Mouse (Mus musculus): ENCODE data around the gene Enpp1. TPM values are rescaled to one million over a fixed set of nuclear protein-coding genes. Genes with fewer than 3 reads are reported as not detected.
"Not testable (repeated sequence)": the region's sequence is repeated elsewhere in the genome, so short reads cannot be mapped to it uniquely, and the experiment has no call there.

The Enpp1 gene
- total RNA-seq, 2 experiments from 2014 or later, result 1.9 to 2.5 TPM

DNA sequence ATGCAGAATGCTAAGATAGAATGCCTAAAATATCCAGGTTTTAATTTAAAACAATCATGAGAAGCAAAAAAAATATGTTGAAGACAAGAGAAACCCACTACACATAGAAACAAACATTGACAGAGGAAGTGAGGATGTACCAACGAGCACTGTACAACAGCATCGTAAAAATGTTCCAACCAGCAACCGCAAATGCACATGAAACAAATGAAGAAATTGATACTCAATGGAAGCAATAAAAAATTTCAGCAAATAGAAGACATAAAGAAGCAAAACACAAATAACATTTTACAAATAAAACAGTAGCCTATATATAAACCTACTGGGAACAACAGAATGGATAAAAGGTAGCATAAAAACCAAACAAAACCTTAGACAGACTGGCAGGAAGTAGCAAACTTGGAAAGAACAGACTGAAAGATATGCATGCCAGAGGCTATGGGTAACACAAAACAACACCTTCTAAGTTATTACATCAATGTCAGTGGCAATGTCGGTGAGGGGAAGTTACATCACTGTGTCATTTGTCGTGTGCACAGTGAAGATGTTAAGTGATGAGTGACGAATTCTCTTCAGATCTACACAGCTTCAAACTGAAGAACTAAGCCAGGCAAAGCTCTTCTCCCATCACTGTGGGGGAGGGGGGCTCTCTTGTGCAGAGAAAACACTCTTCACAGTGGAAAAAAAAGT, 71.6 kb downstream of the Enpp1 start:
- peak; percentile 34; the same call in 1 of the 2 replicates for ATAC-seq (replicated peaks; ENCODE audit: poor library complexity, severe bottlenecking)

DNA sequence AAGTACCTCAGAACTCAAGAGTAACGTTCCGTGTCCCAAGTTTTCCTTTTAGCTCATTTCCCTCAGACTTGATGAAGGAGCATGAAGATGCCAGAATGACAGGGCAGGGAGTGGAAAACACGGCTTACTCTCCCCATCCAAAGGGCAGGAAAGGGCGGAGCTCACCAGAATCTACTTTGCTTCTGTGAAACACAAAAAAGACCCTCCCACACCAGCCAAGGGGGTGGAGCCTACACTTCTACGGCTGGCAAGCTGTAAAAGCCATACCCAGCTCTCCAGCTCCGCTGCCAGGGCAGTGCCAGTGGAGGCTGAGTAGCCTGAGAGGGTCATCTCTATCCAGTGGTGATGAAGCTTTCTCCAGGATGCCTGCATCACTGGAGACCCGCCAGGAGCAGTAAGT, 72.4 kb downstream of the Enpp1 start:
- ATAC-seq (replicated peaks; ENCODE audit: poor library complexity, severe bottlenecking), result no peak

DNA sequence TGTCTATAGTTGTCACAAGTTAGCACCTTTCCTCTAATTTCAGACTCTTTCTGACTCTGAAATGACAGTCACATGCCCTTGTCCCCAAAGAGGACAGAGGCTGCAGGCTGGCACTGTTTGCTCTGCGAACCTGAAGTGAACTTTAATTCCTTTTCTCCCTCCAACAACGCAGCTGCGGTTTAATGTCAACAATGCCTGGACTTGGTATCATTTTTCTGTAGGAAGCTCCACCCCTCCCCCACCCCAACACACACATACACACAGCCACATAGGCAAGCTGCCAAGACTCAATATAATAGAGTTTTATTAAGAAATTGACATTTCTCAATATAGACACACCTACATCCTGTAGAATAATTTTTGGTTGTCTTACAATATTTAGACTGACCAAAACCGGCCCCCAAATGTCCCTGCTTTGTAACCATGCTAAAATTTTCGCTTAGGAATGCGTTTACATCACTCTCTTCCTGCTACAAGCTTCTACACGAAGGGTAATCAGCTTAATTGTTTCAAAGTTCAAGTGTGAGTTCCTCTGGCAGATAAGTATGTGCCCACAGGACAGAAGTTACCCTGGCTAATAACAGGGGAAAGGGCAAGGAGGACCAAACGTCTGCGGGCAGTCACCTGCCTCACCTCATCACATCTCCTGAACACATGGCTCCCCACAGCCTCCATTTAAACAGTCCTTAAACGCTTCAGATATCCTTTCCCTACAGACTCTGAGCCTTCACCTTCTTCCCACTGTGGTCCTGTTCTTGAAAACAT, 73.5 kb downstream of the Enpp1 start:
- no peak for ATAC-seq (replicated peaks; ENCODE audit: poor library complexity, severe bottlenecking)

DNA sequence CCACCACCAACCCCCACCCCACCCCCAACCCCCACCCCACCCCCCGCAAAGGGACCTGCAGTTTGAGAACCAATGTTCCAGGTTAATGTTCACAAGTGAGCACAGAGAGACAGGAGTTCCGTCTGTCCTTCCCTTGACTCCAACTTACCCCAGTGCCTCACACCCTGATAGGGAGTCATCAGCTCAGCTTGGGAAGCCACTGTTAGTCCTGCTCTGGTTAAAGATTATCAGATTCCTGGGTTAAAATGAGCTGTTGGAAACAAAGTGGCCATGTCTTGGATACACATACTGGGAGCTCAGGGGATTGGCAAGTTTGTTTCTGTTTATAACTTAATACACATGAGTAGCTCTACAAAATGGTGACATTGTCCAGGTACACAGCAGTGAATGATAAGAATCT, 75.0 kb downstream of the Enpp1 start:
- ATAC-seq (replicated peaks; ENCODE audit: poor library complexity, severe bottlenecking), result no peak

DNA sequence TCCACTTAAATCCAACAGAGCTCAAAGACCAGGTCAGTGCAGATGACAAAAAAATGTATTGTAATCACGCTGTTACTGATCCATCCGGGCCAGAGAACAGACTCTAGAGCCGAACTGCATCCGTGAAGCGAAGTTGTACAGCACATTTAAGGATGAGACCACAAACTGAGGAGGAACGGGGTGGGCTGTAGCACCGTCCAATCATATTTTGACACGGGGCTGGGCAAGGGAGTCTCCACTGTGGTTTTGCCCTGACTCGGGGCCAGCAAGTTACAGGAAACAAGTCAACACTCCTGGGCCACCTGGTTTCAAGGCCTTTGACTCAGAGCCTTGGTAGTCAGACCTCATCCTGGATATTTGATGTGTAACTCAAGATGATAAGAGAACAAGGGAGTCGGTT, 76.1 kb downstream of the Enpp1 start:
- peak; percentile 45 for ATAC-seq (replicated peaks; ENCODE audit: poor library complexity, severe bottlenecking)

DNA sequence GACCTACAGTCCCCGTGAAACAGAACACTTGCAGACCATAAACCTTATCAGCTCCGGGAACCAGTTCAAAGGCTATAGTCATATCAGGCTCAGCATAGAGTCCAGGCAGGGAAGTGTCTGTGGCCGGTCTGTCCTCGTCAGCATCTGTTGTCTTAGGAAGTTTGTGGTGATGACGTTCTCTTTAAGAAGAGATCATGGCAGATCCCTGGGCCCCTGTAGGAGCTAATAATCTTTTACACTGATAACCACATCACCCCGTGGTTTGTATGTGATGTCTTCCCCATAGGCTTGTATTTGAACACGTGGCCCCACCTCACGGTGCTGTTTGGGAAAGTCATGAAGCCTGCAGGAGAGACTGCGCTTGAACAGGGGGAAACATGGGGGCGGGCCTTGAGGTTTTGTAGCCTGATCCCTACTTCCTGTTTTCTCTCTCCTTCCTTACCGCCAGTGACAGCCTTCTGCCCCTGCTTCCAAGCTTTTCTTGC, 76.6 kb downstream of the Enpp1 start:
- peak; percentile 60 for ATAC-seq (replicated peaks; ENCODE audit: poor library complexity, severe bottlenecking)

DNA sequence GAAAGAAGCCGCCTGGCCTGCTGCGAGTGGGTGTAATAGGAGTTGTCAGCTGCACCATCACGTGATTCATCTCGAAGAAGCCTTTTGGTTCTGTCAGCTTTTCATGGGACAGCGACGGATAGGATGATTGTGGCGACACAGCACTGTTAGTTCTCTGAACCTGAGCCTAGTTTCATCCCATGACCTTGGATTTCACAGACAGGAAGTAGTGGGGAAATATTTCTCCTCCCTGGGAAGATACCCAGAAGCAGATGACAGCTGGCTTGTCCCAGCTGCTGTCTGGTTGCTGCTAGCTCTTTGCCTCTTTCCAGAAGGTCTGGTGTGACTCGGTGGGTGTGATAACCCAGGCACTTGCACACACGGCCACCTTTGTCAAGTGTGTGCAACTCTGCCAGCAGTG, 77.7 kb downstream of the Enpp1 start:
- ATAC-seq (replicated peaks; ENCODE audit: poor library complexity, severe bottlenecking), result peak; percentile 65

DNA sequence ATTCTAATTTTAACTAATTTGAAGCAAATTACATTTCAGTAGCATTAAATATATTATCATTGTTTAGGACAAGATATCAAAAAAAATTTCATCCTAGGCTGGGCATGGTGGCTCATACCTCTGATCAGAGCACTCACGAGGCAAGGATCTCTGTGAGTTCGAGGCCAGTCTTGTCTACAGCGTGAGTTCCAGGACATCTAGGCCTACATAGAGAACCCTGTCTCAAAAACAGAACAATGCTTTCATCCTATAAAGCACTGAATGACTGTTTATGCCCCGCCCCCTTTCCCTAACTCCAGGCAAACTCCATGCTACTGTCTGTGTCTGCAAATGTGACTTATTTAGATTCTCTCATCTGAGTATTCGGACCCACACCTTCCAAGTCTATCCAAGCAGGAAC, 80.8 kb downstream of the Enpp1 start:
- ATAC-seq (replicated peaks; ENCODE audit: poor library complexity, severe bottlenecking), result no peak

DNA sequence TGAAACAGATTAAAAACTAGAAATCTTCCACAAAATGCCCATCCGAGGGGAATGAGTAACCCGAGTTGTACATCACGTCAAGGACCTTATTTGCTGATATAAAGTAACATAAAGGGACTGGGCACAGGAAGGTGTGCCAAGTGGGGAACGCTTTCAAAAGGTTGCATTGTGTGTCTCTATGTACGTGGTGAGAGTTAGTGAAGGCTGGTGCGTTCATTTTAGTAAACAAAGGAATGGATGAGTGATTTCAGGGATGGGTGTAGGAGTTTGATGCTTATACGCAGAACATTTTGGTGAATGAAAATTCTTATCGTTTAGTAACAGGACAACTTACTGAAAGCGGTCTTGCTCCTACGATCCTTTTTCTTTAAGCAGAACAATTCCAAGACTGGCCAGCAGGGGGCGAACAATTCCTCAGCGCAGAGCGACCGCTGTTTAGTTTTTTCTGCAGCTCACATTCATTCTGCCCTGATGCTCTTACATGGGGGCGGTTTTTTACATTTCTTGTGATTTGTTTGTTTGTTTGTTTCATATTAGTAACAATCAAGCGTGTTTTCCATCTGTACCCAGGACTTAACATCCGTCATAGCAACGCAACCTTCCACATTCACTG, 81.4 kb downstream of the Enpp1 start:
- ATAC-seq (replicated peaks; ENCODE audit: poor library complexity, severe bottlenecking), result 0 out of 2 replicates have a peak, but pooled peaks have one; percentile 24

DNA sequence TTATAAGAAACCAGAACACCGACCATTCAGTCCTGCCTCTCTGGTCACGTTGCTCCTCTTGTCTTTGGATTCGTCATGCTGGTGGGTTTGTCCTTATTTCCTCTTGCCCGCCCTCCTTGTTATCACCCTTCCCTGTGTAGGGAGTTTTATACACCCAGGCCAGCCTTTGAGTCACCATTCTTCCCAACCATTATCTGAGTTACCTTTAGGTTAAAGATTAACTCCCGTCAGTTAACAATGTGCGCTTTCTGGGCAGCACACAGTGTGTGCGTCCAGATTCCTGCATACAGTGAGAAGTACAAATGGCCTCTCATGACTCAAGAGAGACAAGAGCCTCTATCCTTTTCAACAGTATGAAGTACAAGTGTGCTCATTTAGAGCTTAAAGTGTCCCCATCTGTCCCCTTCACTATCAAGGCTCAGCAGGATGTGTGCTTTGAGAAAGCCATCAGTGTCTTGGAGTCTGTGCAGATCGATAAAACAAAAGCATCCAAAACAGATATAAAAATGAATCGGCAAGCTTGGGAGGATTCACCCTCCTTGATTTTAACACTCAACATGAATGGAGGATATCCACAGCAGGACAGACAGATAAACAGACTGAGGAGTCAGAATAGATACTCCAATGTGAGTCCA, 82.8 kb downstream of the Enpp1 start:
- no peak for ATAC-seq (replicated peaks; ENCODE audit: poor library complexity, severe bottlenecking)

DNA sequence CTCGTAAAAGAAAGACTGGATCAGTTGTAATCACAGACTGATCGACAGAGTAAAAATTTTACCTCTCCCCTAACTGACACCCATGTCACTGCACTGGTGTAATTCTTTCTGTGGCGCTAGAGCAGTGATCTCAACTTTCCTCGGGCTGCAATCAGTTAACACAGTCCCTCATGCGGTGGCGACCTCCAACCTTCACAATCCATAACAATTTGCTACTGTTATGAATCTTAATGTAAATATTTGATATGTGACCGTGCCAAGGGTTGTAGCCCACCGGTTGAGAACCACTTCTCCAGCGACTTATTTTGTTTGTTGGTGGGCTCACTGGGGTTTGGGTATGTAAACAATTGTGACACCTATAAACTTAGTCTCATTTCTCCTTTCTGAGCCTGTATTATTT, 83.5 kb downstream of the Enpp1 start:
- ATAC-seq (replicated peaks; ENCODE audit: poor library complexity, severe bottlenecking), result no peak

DNA sequence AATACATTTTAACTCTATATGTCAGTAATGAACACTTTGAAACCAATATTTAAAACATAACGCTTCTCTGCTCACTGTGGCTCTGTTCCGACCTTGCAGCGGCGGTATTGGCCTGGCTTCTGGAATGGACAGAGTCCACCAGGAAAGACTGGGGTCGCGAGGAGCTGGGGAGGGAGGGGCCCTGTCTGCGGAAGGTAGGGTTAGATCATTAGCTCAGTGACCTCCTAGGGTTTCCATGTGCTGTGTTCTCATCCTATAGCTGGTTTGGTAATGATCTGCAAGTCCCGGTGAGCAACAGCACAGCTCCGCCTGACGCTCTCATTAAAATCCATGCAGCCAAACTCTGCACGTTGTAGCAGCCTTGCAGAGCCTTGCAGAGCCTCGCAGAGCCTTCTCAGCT, 84.7 kb downstream of the Enpp1 start:
- no peak for ATAC-seq (replicated peaks; ENCODE audit: poor library complexity, severe bottlenecking)

DNA sequence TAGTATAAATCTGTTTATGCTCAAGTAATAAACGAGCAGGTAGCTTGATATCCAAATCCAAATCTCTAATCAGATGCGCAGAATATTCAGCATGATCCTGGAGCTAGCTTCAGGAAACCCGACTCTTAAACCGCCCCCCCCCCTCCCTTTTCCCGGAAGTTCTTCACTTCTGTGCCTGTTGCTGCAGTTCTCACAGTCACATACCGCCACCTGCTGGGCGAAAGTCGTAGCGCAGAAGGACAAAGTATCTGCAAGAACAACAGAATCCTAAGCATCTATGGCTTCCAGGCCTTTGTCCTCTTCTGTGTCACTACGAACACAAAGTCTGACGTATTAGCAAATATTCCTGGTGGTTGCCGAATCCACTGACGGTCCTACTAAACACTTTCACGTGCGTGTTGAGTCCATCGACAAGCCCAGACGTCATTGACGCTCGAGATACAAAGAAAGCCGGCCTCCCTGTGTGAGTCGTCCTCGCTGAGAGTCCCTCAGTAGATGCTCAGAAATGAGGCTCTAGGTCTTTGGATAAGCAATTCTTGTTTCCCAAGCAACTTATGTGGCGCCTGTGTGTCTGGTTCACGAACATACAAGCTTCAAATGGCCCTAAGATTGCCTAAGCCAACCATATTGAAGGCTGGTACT, 86.8 kb downstream of the Enpp1 start:
- ATAC-seq (replicated peaks; ENCODE audit: poor library complexity, severe bottlenecking), result peak; percentile 81

DNA sequence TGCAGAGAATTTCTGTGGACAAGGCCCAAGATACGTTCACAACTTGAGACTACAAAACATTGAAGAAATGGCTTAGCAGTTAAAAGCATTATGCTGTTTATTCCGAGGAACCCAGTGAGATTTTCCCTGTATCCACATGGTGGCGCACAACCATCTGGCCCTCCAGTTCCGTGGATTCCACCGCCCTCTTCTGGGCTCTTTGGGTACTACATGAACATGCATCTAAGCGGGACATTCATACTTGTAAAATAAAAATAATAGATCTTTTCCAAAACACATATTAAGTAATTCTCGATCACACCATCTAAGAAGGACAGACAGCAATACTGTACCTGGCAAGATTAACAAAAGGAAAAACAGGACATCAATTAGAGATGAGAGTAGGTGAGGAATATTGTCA, 89.4 kb downstream of the Enpp1 start:
- ATAC-seq (replicated peaks; ENCODE audit: poor library complexity, severe bottlenecking), result peak; percentile 86

DNA sequence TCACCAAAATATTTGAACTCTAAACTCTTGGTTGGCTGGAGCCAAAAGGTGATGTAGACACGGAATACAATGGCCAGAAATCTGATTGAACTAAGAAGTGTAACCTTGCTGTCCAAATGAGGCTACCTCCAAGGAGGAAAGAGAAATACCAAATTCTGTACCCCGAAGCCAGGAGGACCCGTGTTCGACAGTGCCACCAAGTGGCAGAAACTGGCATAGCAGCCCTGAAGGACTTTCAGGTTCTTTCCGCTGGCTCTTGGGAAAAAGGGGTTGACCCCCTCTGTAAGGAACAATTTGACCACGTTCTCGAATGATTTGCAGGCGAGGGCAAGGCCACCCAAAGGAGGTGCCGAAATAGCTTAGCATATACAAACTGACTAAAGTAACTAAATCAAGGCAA, 90.4 kb downstream of the Enpp1 start:
- ATAC-seq (replicated peaks; ENCODE audit: poor library complexity, severe bottlenecking), result peak; percentile 70

DNA sequence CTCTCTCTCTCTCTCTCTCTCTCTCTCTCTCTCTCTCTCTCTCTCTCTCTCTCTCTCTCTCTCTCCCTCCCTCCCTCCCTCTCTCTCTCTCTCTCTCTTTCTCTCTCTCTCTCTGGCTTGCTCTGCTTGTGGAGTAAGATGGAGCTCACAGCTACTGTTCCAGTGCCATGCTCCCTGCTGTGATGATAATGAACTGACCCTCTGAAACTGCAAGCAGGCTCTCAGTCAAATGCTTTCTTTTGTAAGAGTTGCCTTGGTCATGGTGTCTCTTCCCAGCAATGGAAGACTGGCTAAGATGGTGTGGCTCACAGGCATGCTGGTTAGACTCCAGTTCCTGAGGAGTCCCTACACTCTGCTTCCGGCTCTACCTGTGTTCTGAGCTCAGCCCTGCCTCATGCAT, 95.4 kb downstream of the Enpp1 start:
- ATAC-seq (replicated peaks; ENCODE audit: poor library complexity, severe bottlenecking), result not testable (repeated sequence)

DNA sequence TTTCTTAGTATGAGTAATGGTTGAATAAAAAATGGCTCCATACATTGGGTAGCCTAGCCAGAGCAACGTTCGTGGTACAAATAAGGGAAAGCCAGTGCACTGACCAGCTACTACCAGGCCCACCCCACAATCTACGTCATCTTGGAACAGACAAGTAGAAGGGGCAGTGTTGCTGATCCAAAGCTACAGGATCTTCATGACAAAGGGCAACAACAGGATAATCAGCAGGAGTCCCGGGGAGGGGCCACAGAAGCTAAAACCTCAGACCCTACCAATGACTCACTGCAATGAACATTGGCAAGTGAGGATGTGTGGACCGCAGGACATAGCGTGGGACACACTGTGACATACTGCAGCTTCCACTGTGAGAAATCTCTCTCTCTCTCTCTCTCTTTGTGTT, 96.2 kb downstream of the Enpp1 start:
- ATAC-seq (replicated peaks; ENCODE audit: poor library complexity, severe bottlenecking), result no peak

DNA sequence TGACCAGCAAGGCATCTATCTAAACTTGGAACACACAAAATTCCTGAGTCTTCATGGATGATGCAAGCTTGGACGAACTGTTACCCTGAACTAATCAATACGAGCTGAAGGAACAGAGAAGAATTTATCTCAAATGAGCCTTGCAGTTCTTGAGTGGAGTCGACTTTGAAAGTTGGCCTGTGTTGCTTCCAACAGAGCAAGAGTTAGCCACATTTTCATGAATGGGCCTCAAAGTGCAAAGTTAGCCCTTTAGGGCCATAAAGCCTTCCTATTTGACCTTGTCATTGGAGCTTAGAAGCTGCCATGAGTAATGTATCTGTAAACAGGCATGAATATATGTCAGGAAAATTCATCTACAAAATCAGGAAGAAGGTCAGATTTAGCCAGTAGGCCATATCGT, 97.2 kb downstream of the Enpp1 start:
- ATAC-seq (replicated peaks; ENCODE audit: poor library complexity, severe bottlenecking), result no peak

DNA sequence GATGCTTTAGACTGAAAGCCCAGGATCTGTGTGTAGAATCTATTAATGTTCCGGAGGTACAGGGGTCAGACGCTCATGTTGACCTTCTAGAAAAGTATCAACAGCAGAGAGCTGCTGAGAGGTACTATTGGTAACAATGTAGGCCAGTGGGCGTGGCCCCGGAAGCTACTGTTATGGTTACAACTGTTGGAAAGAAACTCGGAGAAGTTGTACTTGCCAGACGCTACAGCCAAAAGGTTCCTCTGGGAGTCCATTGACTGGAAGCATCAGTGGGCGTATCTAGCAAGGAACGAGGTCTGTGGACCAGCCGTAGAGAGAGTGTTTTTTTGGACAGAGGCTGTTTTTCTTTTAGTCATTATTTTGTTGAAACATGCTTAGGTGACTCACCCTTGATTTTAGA, 102.2 kb downstream of the Enpp1 start:
- no peak for ATAC-seq (replicated peaks; ENCODE audit: poor library complexity, severe bottlenecking)

DNA sequence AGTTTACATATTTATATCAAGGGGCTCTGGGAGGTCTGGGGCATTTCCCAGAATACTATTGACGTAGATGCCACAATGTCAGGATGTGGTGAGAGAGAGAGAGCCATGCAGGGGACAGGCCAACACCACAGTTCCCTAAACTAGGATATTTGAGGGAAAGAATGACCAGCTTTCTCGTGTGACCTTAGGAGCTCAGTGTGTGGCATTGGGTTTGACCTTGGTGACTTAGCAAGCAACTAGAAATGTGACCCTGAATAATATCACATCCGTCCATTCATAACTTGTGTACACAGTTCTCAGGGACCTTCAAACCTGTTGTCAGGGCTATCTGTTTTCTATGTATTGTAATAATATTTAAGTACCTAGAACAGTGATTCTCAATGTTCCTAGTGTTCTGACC, 102.8 kb downstream of the Enpp1 start:
- no peak for ATAC-seq (replicated peaks; ENCODE audit: poor library complexity, severe bottlenecking)

Measured in granulocyte monocyte progenitor cell, adult 5-6 weeks (primary cell).